Mouse (Mus musculus): ENCODE data around the gene Kpna7.
"Not testable (repeated sequence)": the region's sequence is repeated elsewhere in the genome, so short reads cannot be mapped to it uniquely, and the experiment has no call there.

The Kpna7 gene

DNA sequence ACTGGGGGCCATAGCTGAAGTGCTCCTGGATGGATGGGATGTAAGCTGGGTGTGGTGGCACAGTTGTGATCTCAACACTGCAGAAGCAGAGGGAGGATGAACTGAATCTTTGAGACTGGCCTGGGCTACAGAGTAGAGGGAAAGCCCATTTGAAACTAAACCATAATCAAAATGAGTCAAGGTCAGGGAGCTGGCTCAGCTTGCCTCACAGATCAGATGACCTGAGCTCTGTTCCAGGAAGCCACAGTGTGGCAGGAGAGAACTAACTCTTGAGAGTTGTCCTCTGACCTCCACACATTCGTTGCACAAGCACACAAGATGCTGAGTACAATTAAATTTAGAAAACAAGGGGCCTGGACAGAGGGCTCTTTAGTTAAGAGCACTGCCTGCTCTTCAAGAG is 63.6 kb downstream of the Kpna7 start:
- not testable (repeated sequence) for DNase-seq (ENCODE audit: low read depth)

DNA sequence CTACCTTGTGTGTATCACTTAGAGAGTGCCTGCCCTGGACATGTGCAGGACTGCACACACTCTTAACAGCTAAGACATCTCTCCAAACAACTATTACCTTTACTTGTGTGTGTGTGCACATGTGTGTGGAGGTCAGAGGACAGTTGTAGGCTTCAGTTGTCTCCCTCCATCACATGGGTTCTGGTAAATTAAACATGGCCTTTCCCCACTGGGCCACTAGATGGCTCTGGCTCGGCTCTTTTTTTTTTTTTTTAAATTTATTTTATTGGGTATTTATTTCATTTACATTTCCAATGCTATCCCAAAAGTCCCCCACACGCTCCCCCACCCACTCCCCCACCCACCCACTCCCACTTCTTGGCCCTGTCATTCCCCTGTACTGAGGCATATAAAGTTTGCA is 67.1 kb downstream of the Kpna7 start:
- not testable (repeated sequence) for DNase-seq (ENCODE audit: low read depth)

GRCm38 (mm10) chr5:145014278-145014677 is 69.6 kb downstream of the Kpna7 start:
- no peak for DNase-seq (ENCODE audit: low read depth)

DNA sequence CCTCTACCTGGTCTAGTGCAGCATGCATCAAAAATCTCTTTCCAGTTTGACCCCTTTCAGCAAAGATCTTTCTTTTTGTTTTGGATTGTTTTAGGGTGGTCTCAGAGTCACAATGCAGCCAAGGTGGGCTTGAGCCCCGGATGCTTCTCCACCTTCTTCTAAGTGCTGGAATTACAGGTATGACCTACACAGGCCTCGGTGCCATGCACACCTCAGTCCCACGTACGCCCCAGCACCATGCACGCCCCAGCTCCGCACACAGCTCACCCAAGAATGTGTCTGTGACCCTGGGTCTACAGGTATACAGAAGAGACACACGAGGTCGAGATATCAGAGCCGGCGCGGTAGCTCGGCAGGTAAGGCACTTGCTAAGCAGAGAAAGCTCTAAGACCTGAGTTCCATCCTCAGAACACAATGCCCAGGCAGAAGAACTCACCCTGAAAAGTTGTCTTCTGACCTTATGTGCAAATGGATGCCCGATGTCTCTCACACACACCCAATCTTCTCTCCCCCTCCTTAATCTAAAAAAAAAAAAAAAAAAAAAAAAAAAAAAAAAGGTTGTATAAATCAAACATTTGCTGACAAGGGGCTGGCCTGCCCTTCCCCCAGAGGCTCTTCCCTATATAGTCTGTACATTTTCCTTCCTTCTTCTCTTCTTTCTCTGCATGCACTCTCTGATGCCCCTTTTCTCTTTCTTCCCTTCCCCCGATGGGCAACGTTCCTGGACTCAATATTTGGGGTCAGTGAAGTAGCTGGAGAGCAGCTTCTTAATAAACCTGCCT is 74.8 kb downstream of the Kpna7 start:
- no peak for DNase-seq (ENCODE audit: low read depth)

DNA sequence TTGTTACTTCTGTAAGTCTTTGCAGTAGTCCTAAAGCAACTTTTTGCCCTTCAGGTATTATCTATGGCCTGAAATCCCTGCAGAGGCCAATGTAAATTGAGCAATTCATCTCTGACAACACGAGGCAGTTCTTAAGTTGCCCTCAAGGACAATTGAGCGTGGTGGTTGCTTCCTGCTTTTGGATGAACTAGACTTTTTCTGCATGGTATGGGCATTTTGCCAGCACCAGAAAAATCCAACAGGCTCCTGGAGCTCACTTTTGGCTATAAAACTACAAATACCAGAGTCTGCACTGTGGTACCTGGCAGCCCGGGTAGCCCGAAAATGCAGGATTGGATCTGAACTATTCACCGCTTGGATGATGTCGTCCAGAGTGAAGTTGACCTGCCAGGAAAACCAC is 78.2 kb downstream of the Kpna7 start:
- no peak for DNase-seq (ENCODE audit: low read depth)

GRCm38 (mm10) chr5:145004495-145004894 is 79.3 kb downstream of the Kpna7 start:
- DNase-seq (ENCODE audit: low read depth) = no peak

- DNase-seq (ENCODE audit: low read depth) = no peak
Measured at GRCm38 (mm10) chr5:145003362-145003761, 80.5 kb downstream of the Kpna7 start.

DNA sequence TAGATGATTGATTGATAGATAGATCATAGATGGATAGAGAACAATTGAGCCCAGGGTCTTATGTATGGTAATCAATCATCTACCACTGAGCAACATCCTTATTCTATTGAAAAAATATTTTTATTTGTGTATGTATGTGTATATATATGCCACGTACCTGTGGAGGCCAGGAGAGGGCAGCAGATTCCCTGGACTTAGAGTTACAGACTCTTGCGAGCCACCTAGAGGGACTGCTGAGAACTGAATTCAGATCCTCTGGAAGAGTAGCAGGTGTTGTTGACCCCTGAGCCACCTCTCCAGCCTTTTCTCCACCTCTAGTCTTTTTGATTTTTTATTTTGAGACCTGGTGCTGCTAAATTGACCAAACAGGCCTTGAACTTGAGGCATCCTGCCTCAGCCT is 85.3 kb downstream of the Kpna7 start:
- peak; percentile 43 for DNase-seq (ENCODE audit: low read depth)

- no peak for DNase-seq (ENCODE audit: low read depth)
Measured at GRCm38 (mm10) chr5:144990481-144990880, 93.3 kb downstream of the Kpna7 start.

DNA sequence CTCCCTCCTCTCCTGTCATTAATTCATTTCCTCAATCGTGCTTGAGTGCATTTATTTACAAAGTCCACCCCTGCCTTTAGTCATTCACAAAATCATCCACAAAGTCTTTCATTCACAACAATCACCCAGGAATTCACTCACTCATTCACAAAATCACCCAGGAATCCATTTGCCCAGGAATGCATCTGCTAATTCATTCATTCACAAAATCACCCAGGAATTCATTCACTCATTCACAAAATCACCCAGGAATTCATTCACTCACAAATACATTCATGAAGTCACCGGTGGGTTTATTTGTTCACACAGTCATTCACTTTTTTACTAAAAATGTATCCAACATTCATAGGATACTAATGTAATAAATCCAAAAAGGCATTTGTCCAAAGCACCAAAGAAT is 93.8 kb downstream of the Kpna7 start:
- no peak for DNase-seq (ENCODE audit: low read depth)

DNA sequence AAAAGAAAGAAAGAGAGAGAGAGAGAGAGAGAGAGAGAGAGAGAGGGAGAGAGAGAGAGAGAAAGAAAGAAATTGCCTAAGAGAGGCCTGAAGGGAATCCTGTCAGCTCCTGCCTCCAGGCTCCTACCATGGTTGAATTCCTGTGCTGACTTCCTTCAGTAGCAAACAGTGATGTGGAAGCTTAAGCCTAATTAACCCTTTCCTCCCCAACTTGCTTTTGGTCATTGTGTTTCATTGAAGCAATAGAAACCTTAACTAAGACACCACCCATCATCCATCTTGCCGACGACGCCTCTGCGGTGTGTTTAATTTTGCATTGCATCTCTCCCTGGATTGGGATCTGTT is 94.8 kb downstream of the Kpna7 start:
- DNase-seq (ENCODE audit: low read depth) = no peak

- no peak for DNase-seq (ENCODE audit: low read depth)
Measured at GRCm38 (mm10) chr5:144988340-144989060, 95.3 kb downstream of the Kpna7 start.

DNA sequence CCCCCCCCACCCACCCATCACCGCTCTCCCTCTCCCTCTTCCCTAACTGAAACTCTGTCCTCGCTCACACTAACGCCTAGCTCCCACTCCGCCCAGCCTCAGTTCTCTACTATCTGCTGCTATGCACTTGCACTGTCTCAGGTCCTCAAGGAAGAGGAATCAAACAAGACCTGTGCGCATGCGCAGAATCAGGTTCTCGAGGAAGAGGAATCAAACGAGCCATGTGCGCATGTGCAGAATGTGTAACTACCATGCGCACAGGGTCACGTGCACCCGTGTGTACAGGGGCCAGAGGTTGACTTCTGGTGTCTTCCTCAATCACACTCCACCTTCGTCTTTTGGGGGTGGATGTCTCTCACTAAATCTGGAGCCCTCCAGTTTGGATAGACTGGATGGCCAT is 96.3 kb downstream of the Kpna7 start:
- no peak for DNase-seq (ENCODE audit: low read depth)

- DNase-seq (ENCODE audit: low read depth) = no peak
Measured at GRCm38 (mm10) chr5:144984839-144985238, 99.0 kb downstream of the Kpna7 start.

GRCm38 (mm10) chr5:144983227-144983626 is 100.6 kb downstream of the Kpna7 start:
- no peak for DNase-seq (ENCODE audit: low read depth)

GRCm38 (mm10) chr5:144979110-144979509 is 104.7 kb downstream of the Kpna7 start:
- DNase-seq (ENCODE audit: low read depth) = no peak

DNA sequence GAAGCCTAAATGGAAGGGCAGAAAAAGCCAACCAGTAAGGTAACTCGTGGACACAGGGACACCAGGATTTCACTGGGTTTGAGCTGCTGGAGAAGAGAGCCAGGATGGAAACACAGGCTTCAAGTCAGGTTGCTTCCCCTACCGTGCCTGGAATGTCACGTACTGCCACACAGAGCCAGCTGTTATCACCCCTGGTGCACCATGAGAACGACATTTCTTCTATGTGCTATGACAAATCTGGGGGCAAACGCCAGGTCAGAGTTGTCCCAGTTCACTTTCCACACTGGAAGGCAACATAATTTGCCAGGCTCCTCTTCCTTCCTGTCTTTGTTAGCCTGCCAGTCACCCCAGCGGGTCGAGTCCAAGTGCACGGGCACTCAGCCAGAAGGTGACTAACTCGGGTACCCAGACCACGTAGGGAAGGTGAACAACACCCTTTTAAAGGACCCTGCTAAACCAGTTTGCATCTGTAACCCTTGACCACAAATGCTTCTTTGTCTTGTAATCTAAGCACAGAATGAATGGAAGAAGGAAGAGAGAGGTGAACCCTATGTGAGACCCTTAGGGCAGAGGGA is 105.2 kb downstream of the Kpna7 start:
- DNase-seq (ENCODE audit: low read depth) = no peak

GRCm38 (mm10) chr5:144971266-144971665 is 112.6 kb downstream of the Kpna7 start:
- DNase-seq (ENCODE audit: low read depth) = no peak

DNA sequence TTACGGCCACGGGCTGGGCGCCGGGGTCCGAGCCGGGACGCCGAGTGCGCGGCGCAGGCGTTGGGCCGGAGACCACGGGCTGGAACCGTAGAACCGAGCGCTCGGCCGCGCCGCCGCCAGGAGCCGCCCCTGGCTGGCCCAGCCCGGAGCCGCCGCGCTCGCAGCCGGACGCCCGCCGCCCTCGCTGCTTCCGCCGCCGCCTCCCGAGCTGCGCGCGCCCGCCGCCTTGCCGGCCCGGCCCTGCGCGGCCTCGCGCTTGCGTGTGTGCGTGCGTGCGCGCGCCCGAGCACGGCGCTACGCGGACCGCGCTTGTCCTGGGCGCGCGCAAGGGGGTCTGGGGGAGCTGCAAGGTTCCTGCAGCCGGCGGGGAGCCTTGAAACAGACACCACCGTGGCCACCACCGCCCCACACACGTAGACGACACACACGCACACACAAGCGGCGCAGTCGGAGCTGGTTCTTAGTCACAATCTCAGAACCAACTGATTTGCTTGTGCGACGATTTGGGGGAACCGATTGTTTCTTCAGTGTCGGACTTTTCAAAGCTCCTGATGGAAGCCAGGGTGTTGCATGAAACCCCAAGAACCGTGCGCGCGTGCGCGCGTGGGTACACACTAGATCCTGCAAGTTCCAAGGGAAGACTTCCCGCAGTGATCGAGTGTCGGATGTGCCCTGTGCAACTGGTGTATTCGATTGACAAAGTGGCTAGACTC is 118.0 kb downstream of the Kpna7 start, which contains the start of gene Smurf1:
Gene Smurf1, minus strand, starts transcription at position 209 of the 713 bp plus-strand sequence.
- DNase-seq (ENCODE audit: low read depth) = no peak

GRCm38 (mm10) chr5:144964872-144965638 is 118.8 kb downstream of the Kpna7 start:
- DNase-seq (ENCODE audit: low read depth) = peak; percentile 84

GRCm38 (mm10) chr5:144964465-144964864 is 119.4 kb downstream of the Kpna7 start:
- no peak for DNase-seq (ENCODE audit: low read depth)

GRCm38 (mm10) chr5:144963817-144964261 is 120.0 kb downstream of the Kpna7 start:
- no peak for DNase-seq (ENCODE audit: low read depth)

Measured in c-Kit-positive CD71-positive TER-119-negative erythroid progenitor cells, embryonic 14.5 days (primary cell).